Mouse (Mus musculus) cortical plate, adult 2 months (tissue): ENCODE measurements around the gene Mfap1a.

Source experiments
- CTCF ChIP-seq: fragments of 200-500 bp; IDR thresholded peaks from 2 replicates; pipeline ENCODE4 v1.5.1; 2011; ENCODE audit warnings: mild to moderate bottlenecking, control low read depth, low read length; ENCODE audit not compliant: insufficient read depth; ENCODE audit errors: extremely low read depth
- POLR2A ChIP-seq: fragments of 200-500 bp; IDR thresholded peaks from 2 replicates; pipeline ENCODE4 v1.6.1; 2011; ENCODE audit warnings: mild to moderate bottlenecking, low read length, control low read depth; ENCODE audit not compliant: insufficient read depth; ENCODE audit errors: extremely low read depth

DNA sequence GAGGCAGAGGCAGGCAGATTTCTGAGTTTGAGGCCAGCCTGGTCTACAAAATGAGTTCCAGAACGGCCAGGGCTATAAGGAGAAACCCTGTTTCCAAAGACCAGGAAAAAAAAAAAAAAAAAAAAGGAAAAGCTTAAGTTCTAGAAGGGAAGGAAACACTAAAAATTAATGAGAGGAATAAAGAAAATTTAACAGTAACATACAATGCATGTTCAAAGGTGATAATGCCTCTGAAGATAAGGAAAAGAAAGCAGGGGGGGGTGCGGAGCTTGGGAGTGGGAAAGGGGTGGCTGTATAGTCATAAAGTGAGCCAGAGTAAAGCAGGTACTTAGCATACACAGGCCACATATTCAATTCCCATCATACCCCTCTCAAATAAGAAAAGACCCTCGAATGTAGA, 61.3 kb downstream of the Mfap1a start:
- no peak for TF ChIP-seq POLR2A
- TF ChIP-seq CTCF = no peak
